In genomic region chr17:47318972-47319625, GRCm38 (mm10) we compare ENCODE assay signal across 22 mouse cellular contexts. TPM values are rescaled to one million over a fixed set of nuclear protein-coding genes. Genes with fewer than 3 reads are reported as not detected.
DNase-seq lines count a peak whose midpoint lies in the region; ATAC-seq and TF ChIP-seq lines count a peak whose summit lies in the region.
"Had no signal": no experiment of that assay in that cellular context is flagged by ENCODE, and none has a peak within 500 bp of the region (broad histone marks: within the 10 kb centered on the region; RNA-seq: fewer than 3 reads in every experiment).

No protein-coding gene starts in this region.

- DNase-seq in heart, adult 11 months: peak; percentile 88
- DNase-seq in heart, postnatal 36 days: no peak
- no peak for DNase-seq in midbrain, embryonic 11.5 days (ENCODE audit: low spot score, missing footprints)
- DNase-seq in ES-E14 (ENCODE audit: low read depth, low spot score): no peak
- DNase-seq in yolk sac, embryonic 10.5 days (ENCODE audit: low spot score): no peak
- DNase-seq: adrenal gland, postnatal 10 days; cerebellum, adult 11-12 months; cerebellum, adult 9-10 months; cerebellum, postnatal 25 days; gastrocnemius, adult 2 months; gastrocnemius, postnatal 36 days; heart, adult 18-20 months; heart, postnatal 10 days had no signal

- peaks cover 55% of the 10 kb centered on the region for H3K36me3 ChIP-seq in midbrain, embryonic 13.5 days
- H3K36me3 ChIP-seq in midbrain, embryonic 11.5 days (ENCODE audit: control insufficient read depth, insufficient read depth, low read length): peaks cover 11% of the 10 kb centered on the region
- peaks cover 26% of the 10 kb centered on the region for H3K36me3 ChIP-seq in ES-E14 (ENCODE audit: control insufficient read depth, insufficient read depth, low read length, poor library complexity, severe bottlenecking)

- H3K9ac ChIP-seq in midbrain, embryonic 13.5 days (replicated peaks): no peak overlapping the region
- H3K9ac ChIP-seq in midbrain, embryonic 11.5 days (ENCODE audit: low read length): no peak overlapping the region
- H3K9ac ChIP-seq in ES-E14 (ENCODE audit: insufficient read depth, low read depth, low read length, poor library complexity, severe bottlenecking): peak overlapping the region; percentile 23; the same call in 1 of the 2 replicates
- H3K9ac ChIP-seq: hindbrain, embryonic 13.5 days had no signal

- no peak overlapping the region for H3K4me3 ChIP-seq in midbrain, embryonic 13.5 days (replicated peaks)
- no peak overlapping the region for H3K4me3 ChIP-seq in midbrain, embryonic 11.5 days (ENCODE audit: low read depth, low read length)
- peak overlapping the region in 1 of 2 experiments; percentile 25; a peak in 1 of 4 replicates for H3K4me3 ChIP-seq in ES-E14 (ENCODE audit: insufficient read depth in 1 of 2, low read depth in 1 of 2, low read length in 2 of 2, poor library complexity in 1 of 2, severe bottlenecking in 1 of 2)
- H3K4me3 ChIP-seq: embryonic facial prominence, embryonic 10.5 days; forebrain, embryonic 10.5 days; gastrocnemius, adult 2 months; heart, embryonic 10.5 days; hindbrain, embryonic 13.5 days had no signal

- no peaks in the 10 kb centered on the region for H3K9me3 ChIP-seq in midbrain, embryonic 13.5 days
- no peaks in the 10 kb centered on the region for H3K9me3 ChIP-seq in midbrain, embryonic 11.5 days (ENCODE audit: control insufficient read depth, low read length)
- no peaks in the 10 kb centered on the region for H3K9me3 ChIP-seq in ES-E14 (ENCODE audit: control insufficient read depth, insufficient read depth, low read depth, low read length)
- H3K9me3 ChIP-seq: embryonic facial prominence, embryonic 10.5 days; forebrain, embryonic 10.5 days; heart, embryonic 10.5 days; hindbrain, embryonic 13.5 days had no signal

- in situ Hi-C loops in ES-E14 (cut with MboI; ENCODE audit: low sequenced_read_pairs in 2 of 2, unreplicated experiment in 2 of 2): no loop called here

- intact Hi-C loops in heart, postnatal 36 days (cut with DNase I): no loop called here

- no peak overlapping the region for H3K27ac ChIP-seq in midbrain, embryonic 13.5 days
- no peak overlapping the region for H3K27ac ChIP-seq in midbrain, embryonic 11.5 days (ENCODE audit: low read depth, low read length)
- no peak overlapping the region for H3K27ac ChIP-seq in ES-E14 (ENCODE audit: insufficient read depth, low read depth, low read length, poor library complexity, severe bottlenecking)
- H3K27ac ChIP-seq: embryonic facial prominence, embryonic 10.5 days; forebrain, embryonic 10.5 days; gastrocnemius, adult 2 months; heart, embryonic 10.5 days; hindbrain, embryonic 13.5 days; hindbrain, postnatal 0 days had no signal

- no peak overlapping the region for H3K4me2 ChIP-seq in midbrain, embryonic 13.5 days (replicated peaks)
- no peak overlapping the region for H3K4me2 ChIP-seq in midbrain, embryonic 11.5 days
- H3K4me2 ChIP-seq: hindbrain, embryonic 13.5 days had no signal

- 74% methylated on average over 20 of the region's 20 CpGs for WGBS in midbrain, embryonic 13.5 days
- 68% methylated on average over 20 of the region's 20 CpGs for WGBS in midbrain, embryonic 11.5 days

- H3K4me1 ChIP-seq in midbrain, embryonic 13.5 days (replicated peaks): no peaks in the 10 kb centered on the region
- H3K4me1 ChIP-seq in midbrain, embryonic 11.5 days (ENCODE audit: control insufficient read depth, insufficient read depth, low read length): no peaks in the 10 kb centered on the region
- peaks cover 0 to 3% of the 10 kb centered on the region in 2 experiments; a peak in 2 of 4 replicates for H3K4me1 ChIP-seq in ES-E14 (ENCODE audit: control insufficient read depth in 2 of 2, insufficient read depth in 2 of 2, low read length in 2 of 2, poor library complexity in 1 of 2)
- H3K4me1 ChIP-seq: hindbrain, embryonic 13.5 days had no signal

- no peaks in the 10 kb centered on the region for H3K27me3 ChIP-seq in midbrain, embryonic 13.5 days
- no peaks in the 10 kb centered on the region for H3K27me3 ChIP-seq in midbrain, embryonic 11.5 days (ENCODE audit: control insufficient read depth, insufficient read depth, low read length)
- H3K27me3 ChIP-seq: hindbrain, embryonic 13.5 days had no signal

- 0 out of 2 replicates have a peak, but pooled peaks have one; percentile 27 for ATAC-seq in midbrain, embryonic 13.5 days
- ATAC-seq in midbrain, embryonic 11.5 days (ENCODE audit: low FRiP score): no peak
- peak; percentile 32; the same call in 1 of the 2 replicates for ATAC-seq in megakaryocyte progenitor cell, adult 5-6 weeks (replicated peaks; ENCODE audit: poor library complexity)
- no peak for ATAC-seq in erythroid progenitor cell, adult 5-6 weeks (replicated peaks; ENCODE audit: low FRiP score, poor library complexity, severe bottlenecking)
- ATAC-seq: forebrain, embryonic 14.5 days; hindbrain, postnatal 0 days had no signal

TF ChIP-seq in ES-E14, 5 proteins besides CTCF, POLR2A, EP300 and RAD21:
- TF ChIP-seq MAFK (IDR thresholded peaks at IDR 0.05; ENCODE audit: insufficient read depth, low read depth, low read length): no peak
- no peak for TF ChIP-seq ZC3H11A (IDR thresholded peaks at IDR 0.05; ENCODE audit: borderline replicate concordance, low read depth, low read length)
- TF ChIP-seq CHD2 (IDR thresholded peaks at IDR 0.05; ENCODE audit: low read depth, low read length): no peak
- no peak for TF ChIP-seq ZNF384 (IDR thresholded peaks at IDR 0.05; ENCODE audit: low read depth, low read length)
- no peak for TF ChIP-seq HCFC1 (IDR thresholded peaks at IDR 0.05; ENCODE audit: borderline replicate concordance, insufficient read depth, low read length)

RNA-seq across cellular contexts. Expression of gene Mrps10, which starts 49.6 kb away (rescaled TPM):
- 10 to 100 TPM; 19.9 to 23.9 TPM for total RNA-seq in heart, postnatal 36 days (2021)
- polyA plus RNA-seq in midbrain, embryonic 13.5 days (2015; fragmentation: Nextera tagmentation; extraction: Ambion mirVana): 76.8 and 81.0 TPM in 2 replicates
- 73.5 and 77.5 TPM in 2 replicates for polyA plus RNA-seq in midbrain, embryonic 11.5 days (2014; fragmentation: Nextera tagmentation; extraction: Ambion mirVana)
- 55.8 and 65.1 TPM in 2 replicates for total RNA-seq in ES-E14 (2012; rRNA removed)
- total RNA-seq in megakaryocyte progenitor cell, adult 5-6 weeks (2015): 71.3 and 89.1 TPM in 2 replicates
- 53.6 and 69.9 TPM in 2 replicates for total RNA-seq in megakaryocyte progenitor cell, adult 5-6 weeks (2017)
- 7.6 and 8.4 TPM in 2 replicates for total RNA-seq in erythroid progenitor cell, adult 5-6 weeks (2015; ENCODE audit: low replicate concordance)
- 0.23 and 10.7 TPM in 2 replicates for total RNA-seq in erythroid progenitor cell, adult 5-6 weeks (2017; ENCODE audit: low replicate concordance)

Comparison
In these comparisons a context has a peak if more than half of its experiments do, and no peak if none do; other contexts are left out.
1. ATAC-seq: peak in midbrain, embryonic 13.5 days (single experiment) and megakaryocyte progenitor cell, adult 5-6 weeks (single experiment); none in midbrain, embryonic 11.5 days (single experiment) and erythroid progenitor cell, adult 5-6 weeks (single experiment).